Mouse (Mus musculus) left cerebral cortex, adult 18-20 months (tissue): ENCODE data around the gene St6gal2. TPM values are rescaled to one million over a fixed set of nuclear protein-coding genes. Genes with fewer than 3 reads are reported as not detected.

Experiments used
- total RNA-seq, 2 experiments: library from RNA; stranded (reverse); gene quantifications; 2 replicates each; pipeline ENCODE4 v1.2.3; 2021

Gene St6gal2
- total RNA-seq, 2 experiments from 2014 or later, result 31.7 to 35.7 TPM

Other genes with a start within 250 kb of the St6gal2 start
- gene Vmn2r118, start 179.8 kb downstream of the St6gal2 start, total RNA-seq, result not detected